Mouse (Mus musculus): ENCODE measurements around the gene Wars.
A peak's percentile ranks its signal among the peaks of the same experiment; 100 is the strongest.
"Not testable (repeated sequence)": the region's sequence is repeated elsewhere in the genome, so short reads cannot be mapped to it uniquely, and the experiment has no call there.

Gene Wars

GRCm38 (mm10) chr12:108857109-108857508 is 36.9 kb downstream of the Wars start:
- DNase-seq (ENCODE audit: low spot score in 2 of 2) = no peak

- no peak for DNase-seq (ENCODE audit: low spot score in 2 of 2)
Measured at GRCm38 (mm10) chr12:108856186-108856585, 37.8 kb downstream of the Wars start.

- DNase-seq (ENCODE audit: low spot score in 2 of 2) = no peak
Measured at GRCm38 (mm10) chr12:108855081-108855480, 38.9 kb downstream of the Wars start.

- DNase-seq (ENCODE audit: low spot score in 2 of 2) = no peak
Measured at GRCm38 (mm10) chr12:108852822-108853221, 41.2 kb downstream of the Wars start.

- DNase-seq (ENCODE audit: low spot score in 2 of 2) = no peak
Measured at GRCm38 (mm10) chr12:108850886-108851285, 43.1 kb downstream of the Wars start.

GRCm38 (mm10) chr12:108850129-108850528 is 43.8 kb downstream of the Wars start:
- DNase-seq (ENCODE audit: low spot score in 2 of 2) = no peak

GRCm38 (mm10) chr12:108849488-108850022 is 44.4 kb downstream of the Wars start:
- DNase-seq (ENCODE audit: low spot score in 2 of 2) = no peak

GRCm38 (mm10) chr12:108848033-108848432 is 45.9 kb downstream of the Wars start:
- DNase-seq (ENCODE audit: low spot score in 2 of 2) = not testable (repeated sequence)

- no peak for DNase-seq (ENCODE audit: low spot score in 2 of 2)
Measured at GRCm38 (mm10) chr12:108842663-108843062, 51.3 kb downstream of the Wars start.

GRCm38 (mm10) chr12:108841181-108841580 is 52.8 kb downstream of the Wars start:
- DNase-seq (ENCODE audit: low spot score in 2 of 2) = no peak

GRCm38 (mm10) chr12:108836722-108837121 is 57.3 kb downstream of the Wars start:
- DNase-seq (ENCODE audit: low spot score in 2 of 2) = no peak

GRCm38 (mm10) chr12:108835840-108836409 is 58.0 kb downstream of the Wars start, which contains the start of the genes Slc25a29 and Slc25a47:
Slc25a29 (minus strand) TSS chr12:108835883.
Slc25a47 (plus strand) TSS chr12:108836046.
- DNase-seq (ENCODE audit: low spot score in 2 of 2) = peak; percentile 88 to 92

- no peak for DNase-seq (ENCODE audit: low spot score in 2 of 2)
Measured at GRCm38 (mm10) chr12:108835208-108835839, 58.6 kb downstream of the Wars start.

GRCm38 (mm10) chr12:108834786-108835185 is 59.2 kb downstream of the Wars start:
- no peak for DNase-seq (ENCODE audit: low spot score in 2 of 2)

GRCm38 (mm10) chr12:108834337-108834736 is 59.6 kb downstream of the Wars start:
- no peak for DNase-seq (ENCODE audit: low spot score in 2 of 2)

- no peak for DNase-seq (ENCODE audit: low spot score in 2 of 2)
Measured at GRCm38 (mm10) chr12:108833408-108833807, 60.6 kb downstream of the Wars start.

- no peak for DNase-seq (ENCODE audit: low spot score in 2 of 2)
Measured at GRCm38 (mm10) chr12:108832851-108833250, 61.1 kb downstream of the Wars start.

- no peak for DNase-seq (ENCODE audit: low spot score in 2 of 2)
Measured at GRCm38 (mm10) chr12:108831966-108832643, 61.9 kb downstream of the Wars start.

GRCm38 (mm10) chr12:108830358-108830757 is 63.6 kb downstream of the Wars start:
- no peak for DNase-seq (ENCODE audit: low spot score in 2 of 2)

GRCm38 (mm10) chr12:108829636-108830035 is 64.3 kb downstream of the Wars start:
- DNase-seq (ENCODE audit: low spot score in 2 of 2) = no peak

- DNase-seq (ENCODE audit: low spot score in 2 of 2) = no peak
Measured at GRCm38 (mm10) chr12:108827641-108828040, 66.3 kb downstream of the Wars start.

GRCm38 (mm10) chr12:108826958-108827535 is 66.9 kb downstream of the Wars start:
- no peak for DNase-seq (ENCODE audit: low spot score in 2 of 2)
